Mouse (Mus musculus): Measurements from ENCODE around the gene Gm4559.
"Not testable (repeated sequence)": the region's sequence is repeated elsewhere in the genome, so short reads cannot be mapped to it uniquely, and the experiment has no call there.

The Gm4559 gene

DNA sequence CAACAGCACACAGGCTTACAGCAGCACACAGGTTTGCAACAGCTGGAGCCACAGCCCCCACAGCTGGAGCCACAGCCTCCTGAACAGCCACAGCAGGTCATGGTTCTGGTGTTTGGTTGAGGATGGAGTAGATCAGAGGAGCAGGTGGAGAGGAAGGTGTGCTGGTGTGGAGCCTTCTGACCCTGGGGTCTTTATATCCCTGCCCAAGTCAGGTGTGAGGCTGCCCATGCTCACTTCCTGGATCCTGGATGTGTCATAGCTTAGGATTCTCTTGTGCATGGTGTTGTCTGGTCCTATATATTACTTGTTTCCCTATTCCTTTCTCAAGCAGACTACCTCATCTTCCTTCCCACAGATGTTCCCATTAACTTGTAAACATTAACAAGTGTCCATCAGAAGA, at the start of gene Gm4559:
Gene Gm4559, minus strand, starts transcription at position 101 of the 400 bp plus-strand sequence.
- DNase-seq (ENCODE audit: low spot score), result not testable (repeated sequence)

- DNase-seq (ENCODE audit: low spot score), result no peak
Observed at GRCm38 (mm10) chr7:142323396-142324117, 49.4 kb upstream of the Gm4559 start.

DNA sequence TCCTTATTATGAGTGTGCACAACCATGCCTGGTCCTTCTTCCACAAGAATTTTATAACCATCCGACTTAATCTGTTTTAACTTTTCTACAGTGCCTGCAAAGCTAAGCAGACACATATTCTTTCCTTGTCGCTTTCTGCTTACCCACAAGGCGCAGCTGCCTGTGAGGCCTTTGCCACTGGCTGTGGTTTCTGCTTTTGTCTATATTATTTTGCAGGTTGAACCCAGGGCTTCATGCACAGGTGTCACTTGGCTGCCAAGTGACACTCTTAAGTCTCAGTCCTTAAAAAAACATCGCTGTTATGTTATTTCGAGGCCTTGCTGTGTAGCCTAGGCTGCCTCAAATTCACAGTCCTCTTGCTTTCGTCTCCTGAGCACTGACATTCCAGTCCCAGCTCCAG, 48.5 kb upstream of the Gm4559 start:
- no peak for DNase-seq (ENCODE audit: low spot score)

DNA sequence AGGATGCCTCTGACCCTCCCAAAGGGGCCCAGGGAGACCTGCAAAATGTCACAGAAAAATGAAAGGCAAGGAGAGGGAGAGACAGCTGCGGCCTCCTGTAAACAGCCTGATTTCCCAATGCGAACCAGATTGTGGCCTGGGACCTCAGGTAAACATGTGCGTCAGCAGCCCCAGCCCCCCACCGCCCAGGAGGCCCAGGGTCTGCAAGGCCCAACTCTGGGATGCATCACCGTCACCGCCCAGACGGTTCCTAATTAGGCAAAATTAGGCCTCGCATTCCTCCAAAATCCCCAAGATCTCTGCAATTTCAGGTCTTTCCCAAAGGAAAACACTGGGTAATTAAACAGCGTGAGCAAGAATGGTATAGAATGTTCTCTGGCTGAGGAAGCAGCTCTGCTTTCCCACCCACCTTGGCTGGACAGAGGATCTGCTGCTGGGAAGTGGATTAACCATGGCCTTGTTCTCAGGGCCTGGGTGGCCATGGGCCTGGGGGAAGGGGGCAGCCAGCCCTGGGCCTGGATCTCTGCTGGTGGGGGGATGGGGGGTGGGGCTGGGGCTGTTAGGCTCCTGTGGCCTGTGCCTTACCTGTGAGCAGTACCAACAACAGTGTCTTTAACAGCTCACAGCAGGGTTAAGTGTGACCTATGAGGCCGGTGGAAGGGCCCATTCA, 47.6 kb upstream of the Gm4559 start:
- not testable (repeated sequence) for DNase-seq (ENCODE audit: low spot score)

DNA sequence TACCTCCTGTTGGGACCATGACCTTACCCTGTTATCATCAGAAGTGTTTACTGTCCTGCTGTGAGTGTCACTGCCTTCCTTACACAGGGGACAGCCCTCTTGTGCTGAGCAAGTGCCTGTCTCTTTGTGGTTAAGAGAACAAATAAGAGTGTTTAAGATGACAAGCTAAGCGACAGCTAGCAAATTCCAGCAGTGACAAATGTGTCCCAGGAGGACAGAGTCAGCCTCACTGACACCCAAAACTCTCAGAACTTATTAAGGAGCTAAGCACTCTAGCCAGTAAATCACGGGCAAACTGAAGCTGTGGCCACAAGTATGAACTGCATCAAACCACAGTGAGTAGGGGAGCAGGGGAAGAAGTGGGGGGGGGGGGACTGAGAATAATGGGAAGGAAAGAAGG, 46.7 kb upstream of the Gm4559 start:
- DNase-seq (ENCODE audit: low spot score), result no peak

- no peak for DNase-seq (ENCODE audit: low spot score)
Observed at GRCm38 (mm10) chr7:142319124-142319523, 45.0 kb upstream of the Gm4559 start.

GRCm38 (mm10) chr7:142317216-142317615, 43.1 kb upstream of the Gm4559 start:
- DNase-seq (ENCODE audit: low spot score), result no peak

GRCm38 (mm10) chr7:142316558-142316957, 42.4 kb upstream of the Gm4559 start:
- peak; percentile 64 for DNase-seq (ENCODE audit: low spot score)

DNA sequence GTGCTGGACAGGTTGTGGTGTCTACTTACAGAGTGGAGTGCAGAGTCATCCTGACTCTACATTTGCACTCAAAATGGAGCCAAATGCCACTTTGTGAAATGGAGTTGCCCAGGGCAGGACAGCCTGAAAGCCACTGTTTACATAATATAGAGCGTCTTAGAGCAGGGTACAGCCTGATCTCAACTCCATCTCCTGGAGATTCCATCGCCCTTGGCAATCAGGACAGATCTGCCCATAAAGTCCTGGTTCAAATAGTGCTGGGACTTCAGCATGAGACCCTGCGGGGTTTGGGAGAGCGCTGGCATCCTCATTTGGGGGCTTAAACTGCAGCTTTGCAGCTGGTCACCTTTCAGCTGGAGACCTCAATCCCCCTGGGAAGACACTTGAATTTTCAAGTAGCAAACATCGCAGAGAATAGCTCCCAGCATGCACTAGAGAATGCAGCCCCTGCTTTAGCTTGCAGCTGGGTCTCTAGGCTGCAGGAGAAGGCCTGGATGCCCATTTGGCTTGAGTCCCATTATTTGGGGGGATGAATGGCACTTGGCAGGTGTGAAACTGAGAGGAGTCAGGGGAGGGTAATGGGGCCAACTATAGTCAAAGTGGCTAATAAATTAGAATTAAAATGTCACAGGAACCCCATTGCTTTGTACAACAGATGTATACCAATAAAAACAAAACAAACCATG, 40.6 kb upstream of the Gm4559 start:
- DNase-seq (ENCODE audit: low spot score), result no peak

GRCm38 (mm10) chr7:142303929-142304328, 29.8 kb upstream of the Gm4559 start:
- DNase-seq (ENCODE audit: low spot score), result not testable (repeated sequence)

DNA sequence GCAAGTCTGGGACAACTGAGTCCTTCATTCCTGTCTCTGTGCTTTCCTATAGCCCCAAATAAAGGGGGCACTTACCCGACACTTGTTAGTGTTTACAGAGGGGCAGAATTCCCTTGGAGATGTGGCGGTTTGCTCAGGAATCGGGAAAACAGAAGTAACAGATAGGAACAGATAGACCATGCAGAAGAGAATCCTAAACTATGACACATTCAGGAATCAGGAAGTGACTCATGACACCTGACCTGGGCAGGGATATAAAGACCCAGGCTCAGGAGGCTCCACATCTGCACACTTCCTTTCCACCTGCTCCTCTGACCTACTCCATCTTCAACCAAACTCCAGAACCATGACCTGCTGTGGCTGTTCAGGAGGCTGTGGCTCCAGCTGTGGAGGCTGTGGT, 29.1 kb upstream of the Gm4559 start, which contains the start of gene Krtap5-4:
Gene Krtap5-4, plus strand, starts transcription at position 301 of the 400 bp plus-strand sequence.
- DNase-seq (ENCODE audit: low spot score), result no peak

- DNase-seq (ENCODE audit: low spot score), result not testable (repeated sequence)
Observed at GRCm38 (mm10) chr7:142297018-142297417, 22.9 kb upstream of the Gm4559 start, which contains the start of gene Krtap5-1. Gene Krtap5-1, minus strand, starts transcription at chr7:142297118.

- not testable (repeated sequence) for DNase-seq (ENCODE audit: low spot score)
Observed at GRCm38 (mm10) chr7:142296108-142296507, 21.9 kb upstream of the Gm4559 start.

- no peak for DNase-seq (ENCODE audit: low spot score)
Observed at GRCm38 (mm10) chr7:142295418-142295817, 21.3 kb upstream of the Gm4559 start.

DNA sequence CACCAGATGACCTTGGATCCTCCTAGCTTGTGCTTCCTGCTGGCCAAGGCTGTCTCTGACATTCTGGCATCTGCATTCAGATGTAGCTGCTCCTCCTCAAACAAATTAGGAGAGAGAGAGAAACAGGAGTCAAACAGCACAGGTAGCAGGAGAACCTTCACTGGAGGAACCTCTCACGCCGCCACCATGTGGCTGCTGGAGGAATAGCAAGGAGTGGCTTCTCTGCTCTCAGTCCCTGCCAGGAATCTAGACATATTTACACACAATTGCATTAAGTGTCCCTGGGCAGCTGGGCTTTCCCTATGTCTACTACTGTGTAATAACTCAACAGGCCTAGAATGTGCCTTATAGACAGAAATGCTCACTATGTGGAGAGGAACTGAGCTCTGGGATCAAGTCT, 19.7 kb upstream of the Gm4559 start:
- peak; percentile 53 for DNase-seq (ENCODE audit: low spot score)

- not testable (repeated sequence) for DNase-seq (ENCODE audit: low spot score)
Observed at GRCm38 (mm10) chr7:142285910-142286612, 11.9 kb upstream of the Gm4559 start.

DNA sequence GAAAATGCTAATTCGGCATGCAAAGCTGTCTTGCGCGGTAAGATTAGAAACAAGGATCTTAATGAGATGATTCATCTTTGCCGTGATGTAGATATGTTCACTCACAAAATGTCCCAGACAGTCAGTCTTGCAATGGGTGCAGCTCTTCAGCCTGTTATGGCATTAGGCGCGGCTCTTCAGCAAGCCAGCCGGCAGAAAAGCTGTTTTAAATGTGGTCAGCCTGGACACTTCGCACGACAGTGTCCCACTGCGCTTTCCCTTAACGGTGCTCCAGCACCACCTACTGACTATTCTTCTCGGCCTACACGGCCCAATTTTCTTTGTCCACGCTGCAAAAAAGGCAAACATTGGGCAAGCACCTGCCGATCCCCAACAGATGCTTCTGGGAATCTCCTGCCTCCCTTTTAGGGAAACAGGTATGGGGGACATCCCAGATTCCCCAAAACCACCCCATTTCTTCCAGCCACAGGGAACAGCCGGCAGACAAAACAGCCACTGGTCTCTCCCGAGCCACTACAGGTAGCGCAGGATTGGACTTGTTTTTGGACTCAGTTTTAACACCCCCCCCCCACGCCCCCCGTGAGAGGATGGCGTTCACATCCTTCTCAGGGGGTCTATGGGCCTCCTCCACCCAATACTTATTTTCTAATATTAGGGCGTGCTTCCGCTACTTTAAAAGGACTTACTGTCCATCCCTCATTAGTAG, 11.1 kb upstream of the Gm4559 start:
- peak; percentile 77 for DNase-seq (ENCODE audit: low spot score)

- DNase-seq (ENCODE audit: low spot score), result peak; percentile 97
Observed at GRCm38 (mm10) chr7:142284615-142285080, 10.5 kb upstream of the Gm4559 start.

GRCm38 (mm10) chr7:142284023-142284591, 9.9 kb upstream of the Gm4559 start:
- DNase-seq (ENCODE audit: low spot score), result peak; percentile 80

DNA sequence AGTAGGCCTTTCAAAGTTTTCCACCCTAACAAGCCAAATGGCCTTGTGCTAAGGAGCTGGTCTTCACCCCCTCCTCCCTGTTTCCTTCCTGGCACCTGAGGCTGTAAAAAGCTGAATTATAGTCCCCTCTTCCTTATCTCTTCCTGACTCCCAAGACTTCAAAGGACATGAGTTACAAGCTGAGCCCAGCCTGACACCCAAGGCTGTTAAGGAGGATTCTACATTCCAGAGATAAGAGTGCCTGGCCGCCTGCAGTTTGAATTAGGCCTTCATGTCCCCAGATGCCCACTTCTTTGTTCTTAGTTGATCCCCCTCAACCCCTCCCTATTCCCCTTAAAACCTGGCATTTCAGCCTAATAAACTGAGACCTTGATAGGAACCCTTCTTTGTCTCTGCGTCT, 8.7 kb upstream of the Gm4559 start:
- not testable (repeated sequence) for DNase-seq (ENCODE audit: low spot score)

DNA sequence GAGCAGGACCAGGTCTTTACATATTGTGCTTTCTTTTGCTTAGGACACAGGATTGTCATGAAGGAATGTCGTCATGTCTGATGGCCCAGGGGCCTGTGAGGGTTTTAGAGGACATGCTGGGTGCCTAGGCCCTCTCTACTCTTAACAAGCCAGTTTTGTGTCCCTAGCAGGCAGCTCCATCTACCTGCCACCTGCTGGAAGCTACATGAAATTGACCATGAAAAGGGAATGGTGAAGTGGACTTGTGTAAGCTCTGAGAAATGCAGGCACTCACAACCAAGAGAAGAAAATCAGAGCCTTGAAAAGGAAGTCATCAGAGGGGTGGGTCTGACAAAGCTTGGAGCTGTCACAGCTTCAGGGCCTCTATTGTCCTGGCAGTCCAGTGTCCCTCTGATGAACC, 5.1 kb upstream of the Gm4559 start:
- DNase-seq (ENCODE audit: low spot score), result not testable (repeated sequence)

Data from MN1 (cell line).